Comparison of ENCODE assay signal across 10 mouse cellular contexts in the genomic region with DNA sequence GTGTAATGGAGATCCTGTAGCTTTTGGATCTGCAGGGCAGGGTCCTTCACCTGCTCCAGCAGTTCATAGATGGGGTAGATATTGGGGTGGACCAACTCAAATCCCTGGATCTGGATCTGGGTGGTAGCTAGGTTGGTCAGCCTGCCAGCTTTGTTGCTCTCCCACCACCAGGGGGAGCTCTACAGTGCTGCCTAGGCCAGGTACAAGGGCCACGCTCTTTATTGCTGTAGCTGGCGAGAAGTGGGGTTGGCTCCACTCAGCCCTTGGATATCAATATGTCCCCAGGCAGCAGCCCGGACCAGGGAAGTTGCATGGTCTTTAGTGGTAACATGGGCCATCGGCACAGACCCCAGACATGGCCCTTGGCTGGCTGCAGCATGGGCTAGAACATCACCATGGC. TPM values are rescaled to one million over a fixed set of nuclear protein-coding genes. Genes with fewer than 3 reads are reported as not detected.
DNase-seq lines count a peak whose midpoint lies in the region; ATAC-seq and TF ChIP-seq lines count a peak whose summit lies in the region.
"Had no signal": no experiment of that assay in that cellular context is flagged by ENCODE, and none has a peak within 500 bp of the region (broad histone marks: within the 10 kb centered on the region; RNA-seq: fewer than 3 reads in every experiment).

No protein-coding gene starts in this region.

- no peak for ATAC-seq in midbrain, postnatal 0 days (ENCODE audit: low FRiP score)
- no peak for ATAC-seq in midbrain, embryonic 15.5 days (replicated peaks)

- TF ChIP-seq CTCF in midbrain, postnatal 0 days (IDR thresholded peaks at IDR 0.05) = peak; percentile 50
- peak; percentile 79 for TF ChIP-seq CTCF in lung, adult 2 months (IDR thresholded peaks at IDR 0.05; ENCODE audit: insufficient read depth, low read length)

- no peak overlapping the region for H3K27ac ChIP-seq in midbrain, postnatal 0 days (ENCODE audit: low read depth, low read length)
- H3K27ac ChIP-seq in midbrain, embryonic 15.5 days = no peak overlapping the region
- H3K27ac ChIP-seq: heart, embryonic 15.5 days had no signal

- no peaks in the 10 kb centered on the region for H3K9me3 ChIP-seq in midbrain, postnatal 0 days (ENCODE audit: low read length)
- H3K9me3 ChIP-seq in midbrain, embryonic 15.5 days = no peaks in the 10 kb centered on the region
- H3K9me3 ChIP-seq: heart, embryonic 15.5 days had no signal

- H3K36me3 ChIP-seq in midbrain, postnatal 0 days (ENCODE audit: insufficient read depth, low read length) = no peaks in the 10 kb centered on the region
- no peaks in the 10 kb centered on the region for H3K36me3 ChIP-seq in midbrain, embryonic 15.5 days (replicated peaks)
- H3K36me3 ChIP-seq: heart, embryonic 15.5 days had no signal

- peaks cover 6% of the 10 kb centered on the region; the same call in 1 of the 2 replicates for H3K4me1 ChIP-seq in midbrain, postnatal 0 days (ENCODE audit: insufficient read depth, low read length)
- H3K4me1 ChIP-seq in midbrain, embryonic 15.5 days = peaks cover 4% of the 10 kb centered on the region; the same call in 1 of the 2 replicates
- H3K4me1 ChIP-seq in lung, adult 2 months (ENCODE audit: control insufficient read depth, insufficient read depth, low read length) = no peaks in the 10 kb centered on the region
- H3K4me1 ChIP-seq: heart, embryonic 15.5 days; megakaryocyte, embryonic 14.5 days had no signal

- H3K4me3 ChIP-seq in midbrain, postnatal 0 days (ENCODE audit: low read depth, low read length) = no peak overlapping the region
- H3K4me3 ChIP-seq in midbrain, embryonic 15.5 days = no peak overlapping the region
- H3K4me3 ChIP-seq in lung, adult 2 months (replicated peaks; ENCODE audit: extremely low read depth, low read depth, low read length) = no peak overlapping the region
- H3K4me3 ChIP-seq: heart, embryonic 15.5 days; megakaryocyte, embryonic 14.5 days had no signal

- no peak overlapping the region for H3K9ac ChIP-seq in midbrain, postnatal 0 days (replicated peaks; ENCODE audit: low read length, poor library complexity, severe bottlenecking)
- no peak overlapping the region for H3K9ac ChIP-seq in midbrain, embryonic 15.5 days
- H3K9ac ChIP-seq: heart, embryonic 15.5 days had no signal

- TF ChIP-seq POLR2A in lung, adult 2 months (IDR thresholded peaks at IDR 0.05; ENCODE audit: borderline replicate concordance, extremely low read depth, low read depth, low read length) = no peak

- 94% methylated on average over 4 of the region's 4 CpGs for WGBS in midbrain, postnatal 0 days
- WGBS in midbrain, embryonic 15.5 days = 87% methylated on average over 4 of the region's 4 CpGs
- WGBS in lung, adult 2 months = 88% methylated on average over 4 of the region's 4 CpGs

- no peak overlapping the region for H3K4me2 ChIP-seq in midbrain, postnatal 0 days (ENCODE audit: low read depth, low read length, poor library complexity, severe bottlenecking)
- H3K4me2 ChIP-seq in midbrain, embryonic 15.5 days = no peak overlapping the region
- H3K4me2 ChIP-seq: heart, embryonic 15.5 days had no signal

- DNase-seq in adrenal gland, adult (ENCODE audit: inconsistent age in 2 of 2, low spot score in 1 of 2) = peak; percentile 62 to 89
- no peak for DNase-seq in adrenal gland, postnatal 4 days (ENCODE audit: low spot score in 2 of 2)
- DNase-seq in midbrain, postnatal 0 days (ENCODE audit: low spot score) = no peak
- peak; percentile 66 for DNase-seq in cerebellum, adult 9-10 months
- DNase-seq in lung, adult 2 months = peak; percentile 30
- DNase-seq in thymus, postnatal 0 days (ENCODE audit: low spot score) = peak; percentile 60
- DNase-seq in layer of hippocampus, postnatal 14 days (ENCODE audit: low spot score in 2 of 2) = no peak

- H3K27me3 ChIP-seq in midbrain, postnatal 0 days (ENCODE audit: insufficient read depth, low read length) = no peaks in the 10 kb centered on the region
- no peaks in the 10 kb centered on the region for H3K27me3 ChIP-seq in midbrain, embryonic 15.5 days (replicated peaks)
- H3K27me3 ChIP-seq: heart, embryonic 15.5 days had no signal

RNA-seq across cellular contexts. Expression of gene Rapgef4, which starts 15.6 kb away (rescaled TPM):
- total RNA-seq in adrenal gland, postnatal 4 days (2021) = 100 to 1,000 TPM; 171 to 221 TPM
- 66.0 and 78.6 TPM in 2 replicates for total RNA-seq in midbrain, postnatal 0 days (2014; rRNA removed)
- polyA plus RNA-seq in midbrain, postnatal 0 days (2015; fragmentation: Nextera tagmentation; extraction: Ambion mirVana) = 44.6 and 48.5 TPM in 2 replicates
- polyA plus RNA-seq in midbrain, embryonic 15.5 days (2015; fragmentation: Nextera tagmentation; extraction: Ambion mirVana) = 36.9 and 42.9 TPM in 2 replicates
- 6.4 and 11.4 TPM in 2 replicates for polyA plus RNA-seq in lung, adult 2 months (2012; rRNA removed)
- 4.2 and 4.4 TPM in 2 replicates for polyA plus RNA-seq in thymus, postnatal 0 days (2015; fragmentation: Nextera tagmentation; extraction: Ambion mirVana)
- 100 to 1,000 TPM; 208 to 217 TPM for total RNA-seq in layer of hippocampus, postnatal 14 days (2021)

Comparison
In these comparisons a context has a peak if more than half of its experiments do, and no peak if none do; other contexts are left out.
1. DNase-seq: peak in adrenal gland, adult (2 of 2), cerebellum, adult 9-10 months (single experiment), lung, adult 2 months (single experiment) and thymus, postnatal 0 days (single experiment); none in adrenal gland, postnatal 4 days (0 of 2), midbrain, postnatal 0 days (single experiment) and layer of hippocampus, postnatal 14 days (0 of 2).